Mouse (Mus musculus) limb, embryonic 10.5 days (tissue): Measurements from ENCODE around the gene Gkn3. TPM values are rescaled to one million over a fixed set of nuclear protein-coding genes. Genes with fewer than 3 reads are reported as not detected.

Experiments
- DNase-seq: peaks from one replicate; pipeline ENCODE4 v3.0.0-alpha.2; 2017; ENCODE audit warnings: low spot score
- H3K27ac ChIP-seq: fragments of 300-500 bp; sonication (generic); 2 replicates; pipeline ENCODE4 v1.5.1; 2016; ENCODE audit warnings: mild to moderate bottlenecking
- H3K27me3 ChIP-seq: fragments of 300-500 bp; sonication (generic); 2 replicates; pipeline ENCODE4 v1.6.1; 2016; ENCODE audit warnings: low read depth, mild to moderate bottlenecking; ENCODE audit not compliant: poor library complexity, severe bottlenecking
- H3K36me3 ChIP-seq: fragments of 300-500 bp; sonication (generic); 2 replicates; pipeline ENCODE4 v1.6.1; 2016; ENCODE audit warnings: mild to moderate bottlenecking, moderate library complexity
- H3K4me1 ChIP-seq: fragments of 300-500 bp; sonication (generic); 2 replicates; pipeline ENCODE4 v1.6.1; 2016
- H3K4me3 ChIP-seq: fragments of 300-500 bp; sonication (generic); 2 replicates; pipeline ENCODE4 v1.5.1; 2016; ENCODE audit warnings: mild to moderate bottlenecking, moderate library complexity
- H3K9me3 ChIP-seq: fragments of 300-500 bp; sonication (generic); replicated peaks from 2 replicates; pipeline ENCODE4 v1.6.1; 2016; ENCODE audit warnings: mild to moderate bottlenecking
- WGBS: fragments of 180-500 bp; shearing (Covaris S2); methylation state at CpG from one replicate; pipeline ENCODE4 v1.1.7; 2016; 5-methylcytosine and 5-hydroxymethylcytosine counted together
- polyA plus RNA-seq: library from polyadenylated mRNA; unstranded; fragments of >200 nt; fragmentation: Nextera tagmentation; extraction: Ambion mirVana; gene quantifications from 2 replicates; pipeline ENCODE4 v1.2.1, GENCODE M21; 2016

Gkn3 gene
- polyA plus RNA-seq, 1 experiment from 2014 or later = not detected

DNA sequence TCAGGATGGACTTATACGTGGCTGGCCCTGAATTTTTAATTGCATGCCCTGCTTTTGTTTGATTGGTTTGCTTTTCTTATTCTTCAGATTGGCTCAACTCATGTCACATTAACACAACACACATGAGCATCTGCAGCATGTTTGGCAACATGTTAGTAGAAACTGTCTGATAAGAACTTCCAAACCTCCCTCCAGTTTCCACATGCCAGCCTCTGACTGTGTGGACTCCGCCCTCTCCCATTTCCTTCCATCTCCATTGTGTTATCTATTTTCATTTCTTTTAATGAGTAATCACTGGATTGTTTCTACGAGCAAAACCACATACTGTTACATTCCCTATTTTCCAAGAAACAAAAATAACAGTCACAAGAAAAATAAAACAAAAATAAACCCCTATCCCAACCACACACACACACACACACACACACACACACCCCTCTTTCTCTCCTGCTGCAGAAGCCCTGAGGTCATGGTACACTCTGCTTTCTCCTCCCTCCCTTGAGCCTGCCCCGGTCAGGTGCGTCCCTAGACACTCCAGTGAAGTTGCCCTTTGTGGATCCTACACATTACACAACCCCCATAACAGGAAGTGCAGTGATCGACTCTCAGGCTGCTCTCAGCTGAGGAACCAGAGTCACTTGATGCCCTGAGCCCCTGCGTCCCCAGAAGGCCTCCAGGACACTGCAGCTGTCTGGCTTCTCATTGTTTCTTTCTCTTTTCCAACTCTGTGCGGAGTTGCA lies 4.9 kb upstream of the Gkn3 start:
- 82% methylated on average over 8 of the region's 8 CpGs for WGBS
- no peak for DNase-seq
- Histone ChIP-seq H3K36me3 (no peaks in the 10 kb centered on the region), H3K27me3 (no peaks in the 10 kb centered on the region), H3K27ac (no peak overlapping the region), H3K4me3 (no peak overlapping the region), H3K4me1 (no peaks in the 10 kb centered on the region), H3K9me3 (no peaks in the 10 kb centered on the region)

DNA sequence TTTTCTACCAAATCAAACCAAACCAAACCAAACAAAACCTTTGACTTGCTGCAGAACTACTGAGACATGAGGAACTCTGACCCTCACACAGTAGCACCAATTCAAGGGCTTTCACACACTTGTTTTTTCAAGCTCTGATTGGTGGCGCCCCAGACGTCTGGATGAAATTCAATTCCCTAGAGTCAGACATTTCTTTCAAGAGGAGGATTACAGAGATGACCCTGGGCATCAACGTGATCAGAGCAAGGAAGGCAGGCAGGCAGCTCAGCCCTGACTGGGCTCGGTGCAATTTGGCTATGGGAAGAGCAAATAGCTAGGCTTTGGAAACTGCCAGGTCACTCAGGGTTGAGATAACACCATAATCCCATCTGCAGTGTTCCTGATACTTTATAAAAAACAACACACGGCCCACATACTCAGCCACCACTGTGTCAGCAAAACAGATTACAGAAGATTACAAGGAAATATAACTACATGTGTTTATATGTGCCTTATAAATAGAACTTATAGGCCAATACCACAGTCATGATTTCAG lies 787 bp upstream of the Gkn3 start:
- Histone ChIP-seq H3K27me3 (peaks cover 22% of the 10 kb centered on the region), H3K27ac (no peak overlapping the region), H3K4me3 (no peak overlapping the region), H3K9me3 (no peaks in the 10 kb centered on the region), H3K4me1 (no peaks in the 10 kb centered on the region), H3K36me3 (no peaks in the 10 kb centered on the region)
- no peak for DNase-seq
- 37% methylated on average over 5 of the region's 5 CpGs for WGBS

DNA sequence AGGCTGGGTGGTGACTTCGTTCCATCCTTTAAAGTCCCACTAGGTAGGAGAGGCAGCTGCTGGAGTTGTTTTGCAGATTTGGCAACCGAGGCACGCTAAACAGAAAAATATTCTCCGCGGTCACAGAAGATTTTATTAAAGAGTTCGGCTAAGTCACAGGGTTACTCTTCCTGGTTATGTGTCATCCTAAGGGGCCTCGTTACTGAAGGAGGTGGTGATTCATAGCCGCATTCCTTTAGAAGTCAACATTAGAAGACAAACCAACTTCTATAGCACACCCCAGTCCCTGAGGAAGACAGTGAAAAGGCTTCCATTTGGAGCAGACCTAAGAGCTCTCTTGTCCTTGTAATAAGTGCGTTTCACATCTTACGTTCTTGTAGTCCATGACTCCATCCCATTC lies 2.1 kb downstream of the Gkn3 start:
- Histone ChIP-seq H3K9me3 (no peaks in the 10 kb centered on the region), H3K4me3 (no peak overlapping the region), H3K27ac (no peak overlapping the region), H3K4me1 (peaks cover 6% of the 10 kb centered on the region), H3K36me3 (no peaks in the 10 kb centered on the region), H3K27me3 (peaks cover 47% of the 10 kb centered on the region)
- 83% methylated on average over 10 of the region's 10 CpGs for WGBS
- no peak for DNase-seq

DNA sequence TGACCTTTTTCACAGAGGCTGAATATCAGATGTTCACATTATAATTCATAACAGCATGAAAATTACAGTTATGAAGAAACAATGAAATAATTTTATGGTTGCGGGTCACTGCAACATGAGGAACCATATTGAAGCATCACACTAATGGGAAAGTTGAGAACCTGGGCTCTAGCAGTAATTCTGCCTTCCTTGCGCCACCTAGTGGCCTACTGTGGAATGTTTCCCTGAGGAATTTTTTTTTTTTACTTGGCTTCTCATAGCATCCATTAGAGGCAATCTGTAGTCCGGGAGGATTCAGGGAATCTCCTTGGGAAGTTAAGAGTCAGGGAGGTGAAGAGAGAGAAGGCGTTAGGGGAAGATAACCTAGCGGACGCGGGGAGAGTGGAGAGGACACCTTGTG lies 2.5 kb downstream of the Gkn3 start:
- WGBS = 19% methylated on average over 7 of the region's 7 CpGs
- Histone ChIP-seq H3K4me3 (no peak overlapping the region), H3K36me3 (no peaks in the 10 kb centered on the region)

DNA sequence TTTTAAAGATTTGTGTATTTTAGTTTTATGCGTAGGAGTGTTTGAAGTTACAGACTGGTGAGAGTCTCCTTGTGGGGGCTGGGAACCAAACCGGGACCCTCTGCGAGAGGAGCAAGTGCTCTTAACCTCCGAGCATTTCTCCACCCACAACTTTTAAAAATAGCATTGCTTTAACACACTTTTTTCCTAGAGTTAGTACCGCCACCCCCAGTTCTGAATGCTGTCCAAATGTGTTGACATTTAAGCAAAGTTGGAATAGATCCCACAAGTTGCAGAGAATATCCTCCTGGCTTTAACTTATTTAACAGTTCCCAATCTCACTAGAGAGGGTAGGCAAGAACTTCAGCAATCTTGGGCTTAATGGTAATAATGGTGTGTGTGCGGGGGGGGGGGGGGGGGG lies 4.0 kb downstream of the Gkn3 start:
- no peak overlapping the region for H3K27ac ChIP-seq
- peaks cover 48% of the 10 kb centered on the region for H3K27me3 ChIP-seq
- no peak for DNase-seq
- H3K4me1 ChIP-seq = peaks cover 6% of the 10 kb centered on the region
- no peak overlapping the region for H3K4me3 ChIP-seq
- WGBS = 59% methylated on average over 6 of the region's 6 CpGs
- H3K9me3 ChIP-seq = no peaks in the 10 kb centered on the region
- no peaks in the 10 kb centered on the region for H3K36me3 ChIP-seq

More for the DNA sequence above, 2.5 kb downstream of the Gkn3 start:
- Histone ChIP-seq H3K27me3 (peaks cover 48% of the 10 kb centered on the region), H3K4me1 (peaks cover 6% of the 10 kb centered on the region), H3K27ac (no peak overlapping the region), H3K9me3 (no peaks in the 10 kb centered on the region)
- peak; percentile 82 for DNase-seq

DNA sequence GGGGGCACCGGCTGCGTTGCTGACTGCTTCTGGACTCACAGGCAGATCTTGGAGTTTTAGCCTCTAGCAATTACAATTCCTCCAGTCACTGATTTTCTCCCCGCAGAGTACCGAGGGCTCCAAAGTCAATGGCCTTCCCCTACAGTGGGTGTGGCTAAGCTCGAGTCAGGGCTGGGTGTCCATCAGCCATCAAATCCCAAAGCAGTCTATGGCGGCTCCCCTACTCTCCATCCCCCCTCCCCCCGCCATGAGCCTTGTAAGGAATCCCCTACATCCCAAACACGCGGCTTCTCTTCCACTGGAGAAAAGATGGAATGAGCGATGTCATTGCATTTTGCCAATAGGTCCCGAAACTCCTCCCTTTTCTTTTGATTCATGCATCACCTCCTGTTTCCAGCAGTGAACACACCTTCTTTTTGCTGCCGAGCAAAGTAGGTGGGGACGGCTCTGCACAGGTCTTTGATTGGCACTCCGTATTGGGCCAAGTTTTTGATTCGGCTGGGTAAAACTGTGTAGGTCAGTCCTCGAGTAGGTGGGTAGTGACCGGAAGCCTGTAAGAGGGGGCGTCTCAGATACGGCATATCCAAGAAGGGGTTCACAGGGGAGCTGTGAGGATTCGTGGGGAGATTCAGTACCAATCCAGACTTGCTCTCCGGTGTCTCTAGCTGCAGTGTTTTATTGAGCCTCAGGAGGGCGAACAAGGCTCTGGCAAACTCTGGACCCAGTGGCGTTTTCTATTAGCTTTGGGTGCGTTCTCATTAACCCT lies 4.6 kb downstream of the Gkn3 start:
- Histone ChIP-seq H3K27me3 (peaks cover 48% of the 10 kb centered on the region), H3K27ac (no peak overlapping the region), H3K36me3 (no peaks in the 10 kb centered on the region), H3K9me3 (no peaks in the 10 kb centered on the region), H3K4me1 (peaks cover 6% of the 10 kb centered on the region), H3K4me3 (peak overlapping the region; percentile 40)
- WGBS = 12% methylated on average over 24 of the region's 24 CpGs
- peak; percentile 39 for DNase-seq

DNA sequence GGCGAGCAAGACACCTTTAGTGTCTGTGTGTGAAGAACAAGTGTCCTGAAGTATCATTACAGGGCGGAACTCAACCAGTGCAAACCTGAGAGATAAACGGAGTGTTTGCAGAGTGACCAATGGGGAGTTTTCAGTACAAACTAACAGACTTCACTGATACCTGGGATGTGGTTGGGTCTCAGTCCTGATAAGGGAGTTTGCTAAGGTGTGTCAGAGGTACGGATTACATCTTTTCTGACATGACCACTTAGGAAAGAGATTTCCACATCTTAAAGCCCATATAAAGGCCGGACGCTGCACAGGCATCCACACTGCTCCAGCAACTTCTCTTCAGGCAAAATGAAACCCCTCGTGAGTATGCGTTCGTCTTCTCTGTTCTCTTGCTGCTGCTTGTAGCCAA lies 15.7 kb downstream of the Gkn3 start, which contains the start of gene Gkn2:
TSS of gene Gkn2 (plus strand) at position 301 of the 400 bp plus-strand sequence.
- no peak for DNase-seq
- 94% methylated on average over 9 of the region's 9 CpGs for WGBS
- no peak within 1 kb of the TSS for H3K27ac ChIP-seq
- no peaks in the 10 kb centered on the region for H3K27me3 ChIP-seq
- no peaks in the 10 kb centered on the region for H3K4me1 ChIP-seq
- no peaks in the 10 kb centered on the region for H3K9me3 ChIP-seq
- H3K4me3 ChIP-seq = no peak within 1 kb of the TSS
- H3K36me3 ChIP-seq = no peaks in the 10 kb centered on the region

DNA sequence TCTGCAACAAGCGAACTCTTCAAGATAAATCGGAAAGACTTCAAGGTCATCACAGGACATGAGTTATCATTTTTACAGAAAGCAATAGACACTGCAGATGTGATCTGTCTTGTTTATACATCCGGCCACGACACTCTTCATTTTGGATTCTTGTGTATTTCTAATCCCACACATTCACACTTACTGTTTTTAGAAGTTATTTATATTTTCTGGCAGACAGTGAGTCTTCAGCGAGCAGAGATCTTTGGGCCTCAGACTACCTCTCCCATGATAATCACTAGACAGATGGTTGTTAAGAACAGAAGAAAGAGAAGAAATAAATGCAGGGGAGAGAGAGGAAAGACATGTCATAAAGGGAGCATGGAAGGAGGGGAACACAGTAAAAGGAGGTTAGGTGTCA lies 19.5 kb downstream of the Gkn3 start:
- Histone ChIP-seq H3K4me1 (peaks cover 3% of the 10 kb centered on the region; the same call in 1 of the 2 replicates), H3K9me3 (no peaks in the 10 kb centered on the region), H3K4me3 (no peak overlapping the region), H3K27ac (no peak overlapping the region), H3K36me3 (no peaks in the 10 kb centered on the region), H3K27me3 (no peaks in the 10 kb centered on the region)
- 90% methylated on average over 5 of the region's 5 CpGs for WGBS
- DNase-seq = no peak

DNA sequence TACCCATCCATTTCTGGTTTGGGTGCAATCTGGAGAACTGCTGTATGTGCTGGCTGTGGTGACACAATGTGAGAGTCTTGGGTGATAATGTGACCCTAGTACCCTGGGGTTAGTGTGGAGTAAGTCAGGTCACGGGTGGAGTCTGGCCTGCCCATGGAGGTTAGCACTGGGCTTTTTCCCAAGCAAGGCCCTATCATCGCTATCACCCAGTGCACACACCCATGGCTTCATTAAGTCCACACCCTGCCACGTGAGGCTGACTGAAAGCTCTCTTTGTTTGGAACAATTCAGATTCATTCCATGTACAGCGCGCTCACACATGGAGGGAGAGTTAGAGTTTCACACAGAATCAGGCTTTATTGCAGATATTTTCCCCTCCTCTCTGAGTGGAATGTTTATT lies 34.3 kb downstream of the Gkn3 start:
- WGBS = 87% methylated on average over 5 of the region's 5 CpGs
- Histone ChIP-seq H3K27ac (no peak overlapping the region), H3K9me3 (no peaks in the 10 kb centered on the region), H3K4me1 (no peaks in the 10 kb centered on the region), H3K27me3 (no peaks in the 10 kb centered on the region), H3K4me3 (no peak overlapping the region), H3K36me3 (no peaks in the 10 kb centered on the region)
- DNase-seq = no peak

DNA sequence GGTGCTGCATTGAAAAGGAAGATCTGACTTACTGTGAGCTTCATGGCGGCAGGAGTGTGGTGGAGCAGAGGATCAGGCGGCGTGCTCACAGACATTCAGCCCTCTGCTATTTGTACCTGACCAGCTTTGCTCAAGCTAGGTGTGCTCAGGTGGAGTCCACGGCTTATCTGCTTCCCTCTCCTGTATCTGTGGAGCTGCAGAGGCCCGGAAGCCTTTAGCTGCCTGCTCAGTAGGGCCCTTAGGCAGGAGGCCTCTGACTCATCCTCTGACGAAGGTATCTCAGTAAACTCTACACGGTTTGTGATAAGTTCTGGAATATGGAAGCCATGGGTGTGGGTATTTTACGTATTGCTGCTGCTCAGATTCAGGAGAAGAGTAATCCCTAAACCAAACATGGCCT lies 37.9 kb downstream of the Gkn3 start, which contains the start of gene Gkn1:
TSS of gene Gkn1 (minus strand) at position 114 of the 400 bp plus-strand sequence.
- H3K27ac ChIP-seq = no peak within 1 kb of the TSS
- H3K4me3 ChIP-seq = no peak within 1 kb of the TSS
- no peaks in the 10 kb centered on the region for H3K4me1 ChIP-seq
- DNase-seq = no peak
- no peaks in the 10 kb centered on the region for H3K36me3 ChIP-seq
- H3K27me3 ChIP-seq = no peaks in the 10 kb centered on the region
- H3K9me3 ChIP-seq = no peaks in the 10 kb centered on the region
- 90% methylated on average over 8 of the region's 8 CpGs for WGBS

DNA sequence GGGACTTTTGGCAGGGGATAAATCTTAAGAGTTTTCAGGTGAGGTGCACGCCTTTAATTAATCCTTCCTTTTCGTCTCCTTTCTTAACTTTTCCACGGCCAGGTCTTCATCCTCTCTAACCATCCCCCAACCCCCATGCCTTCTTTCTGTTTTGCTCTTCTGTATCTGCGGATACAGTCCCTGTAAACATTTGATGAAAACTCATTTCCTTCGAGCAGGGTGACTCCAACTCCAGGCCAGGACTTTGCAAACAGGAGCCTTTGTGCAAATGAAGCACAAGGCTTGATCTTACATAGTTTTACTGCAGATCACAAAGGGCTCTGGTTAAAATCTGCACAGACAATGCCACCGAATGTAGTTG lies 52.8 kb downstream of the Gkn3 start:
- H3K27ac ChIP-seq = no peak overlapping the region
- H3K4me3 ChIP-seq = no peak overlapping the region
- no peaks in the 10 kb centered on the region for H3K27me3 ChIP-seq
- 28% methylated on average over 6 of the region's 6 CpGs for WGBS
- DNase-seq = peak; percentile 31
- peaks cover 27% of the 10 kb centered on the region for H3K4me1 ChIP-seq
- no peaks in the 10 kb centered on the region for H3K36me3 ChIP-seq
- H3K9me3 ChIP-seq = no peaks in the 10 kb centered on the region

DNA sequence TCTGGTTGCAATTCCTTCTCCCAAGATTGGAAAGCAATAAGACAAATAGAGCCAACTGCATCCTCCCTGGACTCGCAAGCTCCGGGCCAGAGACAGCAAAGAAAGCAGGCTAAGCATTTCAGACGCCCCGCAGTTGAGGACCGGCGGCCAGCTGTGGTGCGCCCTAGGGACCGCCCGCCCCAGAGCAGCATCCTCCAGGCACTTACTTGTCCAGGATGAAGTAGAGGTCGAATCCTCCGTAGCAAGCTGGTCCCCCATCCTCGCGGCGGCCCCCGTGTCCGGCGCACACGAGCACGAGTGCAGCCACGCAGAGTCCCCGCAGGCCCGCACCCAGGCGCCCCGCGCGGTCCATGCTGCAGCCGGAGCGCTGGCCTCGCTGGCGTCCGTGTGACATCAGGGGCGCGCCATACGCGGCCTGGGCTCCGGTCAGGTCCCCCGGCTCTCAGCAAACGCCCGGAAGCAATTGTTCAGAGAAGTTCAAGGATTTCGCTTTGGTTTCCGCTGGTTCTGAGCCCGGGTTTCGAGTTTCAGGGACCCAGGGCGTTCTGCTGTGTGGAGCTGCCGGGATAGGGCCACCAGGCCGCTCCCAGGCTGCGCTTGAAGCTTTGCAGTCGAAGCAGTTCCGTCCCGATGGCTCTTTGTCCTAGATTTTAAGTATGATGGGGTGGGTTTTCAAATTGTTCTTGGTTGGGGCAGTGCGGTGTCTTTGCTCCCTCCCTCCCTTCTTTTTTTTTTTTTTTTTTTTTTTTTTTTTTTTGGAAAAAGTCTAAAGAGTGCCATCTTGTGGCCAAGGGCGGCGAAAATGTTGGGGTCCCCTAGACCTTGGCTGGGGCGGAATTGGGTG lies 53.4 kb downstream of the Gkn3 start, which contains the start of gene Antxr1:
TSS of gene Antxr1 (minus strand) at position 731 of the 844 bp plus-strand sequence.
- peak; percentile 80 for DNase-seq
- Histone ChIP-seq H3K27ac (peak within 1 kb of the TSS; percentile 98), H3K9me3 (no peaks in the 10 kb centered on the region), H3K36me3 (no peaks in the 10 kb centered on the region), H3K27me3 (no peaks in the 10 kb centered on the region), H3K4me1 (peaks cover 27% of the 10 kb centered on the region), H3K4me3 (peak within 1 kb of the TSS; percentile 89)
- under 1% methylated on average over 54 of the region's 54 CpGs for WGBS
